8 mouse cellular contexts compared by ENCODE assay signal in genomic region chr7:18926041-18926790, GRCm38 (mm10). TPM values are rescaled to one million over a fixed set of nuclear protein-coding genes. Genes with fewer than 3 reads are reported as not detected.
A peak's percentile ranks its signal among the peaks of the same experiment; 100 is the strongest.
DNase-seq lines count a peak whose midpoint lies in the region; ATAC-seq and TF ChIP-seq lines count a peak whose summit lies in the region.

No protein-coding gene starts in this region.

- H3K36me3 ChIP-seq in forebrain, embryonic 14.5 days (ENCODE audit: control insufficient read depth, insufficient read depth, low read length): no peaks in the 10 kb centered on the region
- H3K36me3 ChIP-seq in hindbrain, embryonic 16.5 days (ENCODE audit: control insufficient read depth, insufficient read depth, low read length): no peaks in the 10 kb centered on the region
- H3K36me3 ChIP-seq in liver, embryonic 13.5 days: no peaks in the 10 kb centered on the region
- H3K36me3 ChIP-seq in neural tube, embryonic 14.5 days (ENCODE audit: control insufficient read depth, insufficient read depth, low read length): no peaks in the 10 kb centered on the region

- peak overlapping the region; percentile 76 for H3K4me2 ChIP-seq in forebrain, embryonic 14.5 days (ENCODE audit: low read length)
- H3K4me2 ChIP-seq in hindbrain, embryonic 16.5 days (ENCODE audit: low read length): peak overlapping the region; percentile 63
- peak overlapping the region; percentile 62 for H3K4me2 ChIP-seq in liver, embryonic 13.5 days
- peak overlapping the region; percentile 85 for H3K4me2 ChIP-seq in neural tube, embryonic 14.5 days (ENCODE audit: low read depth, low read length)

- no peaks in the 10 kb centered on the region; the same call in 1 of the 2 replicates for H3K4me1 ChIP-seq in bone marrow macrophage, adult 2 months (ENCODE audit: control insufficient read depth, insufficient read depth, low read length)
- peaks cover 45% of the 10 kb centered on the region for H3K4me1 ChIP-seq in forebrain, embryonic 14.5 days (ENCODE audit: control insufficient read depth, insufficient read depth, low read length)
- H3K4me1 ChIP-seq in hindbrain, embryonic 16.5 days (ENCODE audit: control insufficient read depth, insufficient read depth, low read depth, low read length): peaks cover 49% of the 10 kb centered on the region
- H3K4me1 ChIP-seq in liver, embryonic 13.5 days (replicated peaks): peaks cover 11% of the 10 kb centered on the region
- peaks cover 43% of the 10 kb centered on the region for H3K4me1 ChIP-seq in neural tube, embryonic 14.5 days (ENCODE audit: control insufficient read depth, insufficient read depth, low read length)

- no peaks in the 10 kb centered on the region for H3K27me3 ChIP-seq in forebrain, embryonic 14.5 days (replicated peaks; ENCODE audit: control insufficient read depth, insufficient read depth, low read length)
- H3K27me3 ChIP-seq in hindbrain, embryonic 16.5 days (replicated peaks; ENCODE audit: control insufficient read depth, insufficient read depth, low read length): no peaks in the 10 kb centered on the region
- peaks cover 70% of the 10 kb centered on the region for H3K27me3 ChIP-seq in liver, embryonic 13.5 days
- H3K27me3 ChIP-seq in neural tube, embryonic 14.5 days (ENCODE audit: control insufficient read depth, insufficient read depth, low read length): no peaks in the 10 kb centered on the region

- peak; percentile 54 to 67 for DNase-seq in frontal cortex, postnatal 10 days (ENCODE audit: low spot score in 2 of 2)
- DNase-seq in forebrain, embryonic 14.5 days (ENCODE audit: low spot score): peak; percentile 62
- DNase-seq in liver, embryonic 13.5 days: no peak
- no peak for DNase-seq in spleen, postnatal 10 days (ENCODE audit: low spot score in 2 of 2)

- H3K9ac ChIP-seq in forebrain, embryonic 14.5 days (ENCODE audit: low read length): peak overlapping the region; percentile 99
- peak overlapping the region; percentile 100 for H3K9ac ChIP-seq in hindbrain, embryonic 16.5 days (ENCODE audit: low read depth, low read length)
- peak overlapping the region; percentile 36; the same call in 1 of the 2 replicates for H3K9ac ChIP-seq in liver, embryonic 13.5 days
- H3K9ac ChIP-seq in neural tube, embryonic 14.5 days (replicated peaks; ENCODE audit: low read depth, low read length): peak overlapping the region; percentile 99

- ATAC-seq in frontal cortex, adult (ENCODE audit: low TSS enrichment): no peak
- ATAC-seq in forebrain, embryonic 14.5 days: peak; percentile 24
- peak; percentile 18 for ATAC-seq in hindbrain, embryonic 16.5 days
- peak; percentile 32; the same call in 1 of the 2 replicates for ATAC-seq in liver, embryonic 13.5 days (ENCODE audit: low read depth)
- ATAC-seq in neural tube, embryonic 14.5 days (ENCODE audit: low read depth): peak; percentile 39

- no peak for TF ChIP-seq CTCF in bone marrow macrophage, adult 2 months (IDR thresholded peaks at IDR 0.05; ENCODE audit: low read depth, low read length)

- H3K27ac ChIP-seq in bone marrow macrophage, adult 2 months (ENCODE audit: insufficient read depth, low read depth, low read length): no peak overlapping the region
- H3K27ac ChIP-seq in forebrain, embryonic 14.5 days (ENCODE audit: low read depth, low read length): peak overlapping the region; percentile 95
- peak overlapping the region; percentile 96 for H3K27ac ChIP-seq in hindbrain, embryonic 16.5 days (ENCODE audit: low read depth, low read length)
- no peak overlapping the region for H3K27ac ChIP-seq in liver, embryonic 13.5 days
- H3K27ac ChIP-seq in neural tube, embryonic 14.5 days (ENCODE audit: low read depth, low read length): peak overlapping the region; percentile 94

- no peak for TF ChIP-seq POLR2A in bone marrow macrophage, adult 2 months (IDR thresholded peaks at IDR 0.05; ENCODE audit: borderline replicate concordance, low read depth, low read length)

- WGBS in forebrain, embryonic 14.5 days: 2% methylated on average over 14 of the region's 42 CpGs
- under 1% methylated on average over 36 of the region's 42 CpGs for whole genome bisulfite sequencing in hindbrain, embryonic 16.5 days
- WGBS in liver, embryonic 13.5 days (ENCODE audit: insufficient replicate concordance): 3% methylated on average over 37 of the region's 42 CpGs
- under 1% methylated on average over 29 of the region's 42 CpGs for WGBS in neural tube, embryonic 14.5 days

- no peaks in the 10 kb centered on the region for H3K9me3 ChIP-seq in forebrain, embryonic 14.5 days (replicated peaks; ENCODE audit: control insufficient read depth, low read length)
- no peaks in the 10 kb centered on the region for H3K9me3 ChIP-seq in hindbrain, embryonic 16.5 days (ENCODE audit: control insufficient read depth, low read length)
- H3K9me3 ChIP-seq in liver, embryonic 13.5 days (replicated peaks): no peaks in the 10 kb centered on the region
- no peaks in the 10 kb centered on the region for H3K9me3 ChIP-seq in neural tube, embryonic 14.5 days (ENCODE audit: control insufficient read depth, low read length)

- peak overlapping the region; percentile 12; the same call in 1 of the 2 replicates for H3K4me3 ChIP-seq in bone marrow macrophage, adult 2 months (ENCODE audit: insufficient read depth, low read length)
- H3K4me3 ChIP-seq in forebrain, embryonic 14.5 days (ENCODE audit: low read depth, low read length): peak overlapping the region; percentile 97
- peak overlapping the region; percentile 86 for H3K4me3 ChIP-seq in hindbrain, embryonic 16.5 days (ENCODE audit: low read length)
- peak overlapping the region; percentile 47 for H3K4me3 ChIP-seq in liver, embryonic 13.5 days (replicated peaks)
- peak overlapping the region; percentile 90 for H3K4me3 ChIP-seq in neural tube, embryonic 14.5 days (ENCODE audit: low read depth, low read length)

RNA-seq across cellular contexts. Expression of gene Nova2, which starts 0.5 kb away (rescaled TPM):
- polyA plus RNA-seq in bone marrow macrophage, adult 2 months (2012; ENCODE audit: insufficient read depth, insufficient read length, missing spikeins): 0.12 TPM in 1 of 2 replicates, not detected in the other
- 13.1 and 15.7 TPM in 2 replicates for polyA plus RNA-seq in forebrain, embryonic 14.5 days (2014; fragmentation: Nextera tagmentation; extraction: Ambion mirVana)
- polyA plus RNA-seq in hindbrain, embryonic 16.5 days (2015; fragmentation: Nextera tagmentation; extraction: Ambion mirVana): 10.4 and 12.3 TPM in 2 replicates
- 0.08 TPM in 2 replicates for polyA plus RNA-seq in liver, embryonic 13.5 days (2015; fragmentation: Nextera tagmentation; extraction: Ambion mirVana)
- polyA plus RNA-seq in neural tube, embryonic 14.5 days (2014; fragmentation: Nextera tagmentation; extraction: Ambion mirVana): 17.1 and 18.4 TPM in 2 replicates

RNA-seq across cellular contexts. Expression of gene Ccdc61, which starts 16.0 kb away (rescaled TPM):
- polyA plus RNA-seq in bone marrow macrophage, adult 2 months (2012; ENCODE audit: insufficient read depth, insufficient read length, missing spikeins): 18.1 and 21.2 TPM in 2 replicates
- 17.4 and 19.0 TPM in 2 replicates for polyA plus RNA-seq in forebrain, embryonic 14.5 days (2014; fragmentation: Nextera tagmentation; extraction: Ambion mirVana)
- 29.1 and 35.7 TPM in 2 replicates for polyA plus RNA-seq in hindbrain, embryonic 16.5 days (2015; fragmentation: Nextera tagmentation; extraction: Ambion mirVana)
- 10.7 and 12.3 TPM in 2 replicates for polyA plus RNA-seq in liver, embryonic 13.5 days (2015; fragmentation: Nextera tagmentation; extraction: Ambion mirVana)
- 17.6 and 20.2 TPM in 2 replicates for polyA plus RNA-seq in neural tube, embryonic 14.5 days (2014; fragmentation: Nextera tagmentation; extraction: Ambion mirVana)

RNA-seq across cellular contexts. Expression of gene Pglyrp1, which starts 55.1 kb away (rescaled TPM):
- not detected in 2 replicates for polyA plus RNA-seq in bone marrow macrophage, adult 2 months (2012; ENCODE audit: insufficient read depth, insufficient read length, missing spikeins)
- polyA plus RNA-seq in forebrain, embryonic 14.5 days (2014; fragmentation: Nextera tagmentation; extraction: Ambion mirVana): 19.1 and 20.9 TPM in 2 replicates
- 31.2 and 36.7 TPM in 2 replicates for polyA plus RNA-seq in hindbrain, embryonic 16.5 days (2015; fragmentation: Nextera tagmentation; extraction: Ambion mirVana)
- polyA plus RNA-seq in liver, embryonic 13.5 days (2015; fragmentation: Nextera tagmentation; extraction: Ambion mirVana): 10.8 and 13.3 TPM in 2 replicates
- polyA plus RNA-seq in neural tube, embryonic 14.5 days (2014; fragmentation: Nextera tagmentation; extraction: Ambion mirVana): 18.3 and 18.7 TPM in 2 replicates

Comparison
In these comparisons a context has a peak if more than half of its experiments do, and no peak if none do; other contexts are left out.
1. DNase-seq: peak in frontal cortex, postnatal 10 days (2 of 2) and forebrain, embryonic 14.5 days (single experiment); none in liver, embryonic 13.5 days (single experiment) and spleen, postnatal 10 days (0 of 2).
2. H3K27ac ChIP-seq: peak in forebrain, embryonic 14.5 days (single experiment), hindbrain, embryonic 16.5 days (single experiment) and neural tube, embryonic 14.5 days (single experiment); none in bone marrow macrophage, adult 2 months (single experiment) and liver, embryonic 13.5 days (single experiment).
3. H3K4me3 ChIP-seq: peak in every context shown above with its lines; median percentile 97 in forebrain, embryonic 14.5 days; 90 in neural tube, embryonic 14.5 days; 86 in hindbrain, embryonic 16.5 days; 47 in liver, embryonic 13.5 days; 12 in bone marrow macrophage, adult 2 months.
4. H3K9ac ChIP-seq: peak in every context shown above with its lines; median percentile 100 in hindbrain, embryonic 16.5 days; 99 in forebrain, embryonic 14.5 days; 99 in neural tube, embryonic 14.5 days; 36 in liver, embryonic 13.5 days.
5. RNA of gene Nova2, which starts 0.5 kb away (polyA plus RNA-seq): 17.1 to 18.4 TPM in neural tube, embryonic 14.5 days, 13.1 to 15.7 TPM in forebrain, embryonic 14.5 days and 10.4 to 12.3 TPM in hindbrain, embryonic 16.5 days; 0.08 TPM in liver, embryonic 13.5 days and 0.12 TPM in bone marrow macrophage, adult 2 months; every median in the first group is over 10 times any median in the second.
6. Peak in every context shown above with its lines, with median percentiles within 50 percentile points of each other: H3K4me2 ChIP-seq.